In the genomic region with DNA sequence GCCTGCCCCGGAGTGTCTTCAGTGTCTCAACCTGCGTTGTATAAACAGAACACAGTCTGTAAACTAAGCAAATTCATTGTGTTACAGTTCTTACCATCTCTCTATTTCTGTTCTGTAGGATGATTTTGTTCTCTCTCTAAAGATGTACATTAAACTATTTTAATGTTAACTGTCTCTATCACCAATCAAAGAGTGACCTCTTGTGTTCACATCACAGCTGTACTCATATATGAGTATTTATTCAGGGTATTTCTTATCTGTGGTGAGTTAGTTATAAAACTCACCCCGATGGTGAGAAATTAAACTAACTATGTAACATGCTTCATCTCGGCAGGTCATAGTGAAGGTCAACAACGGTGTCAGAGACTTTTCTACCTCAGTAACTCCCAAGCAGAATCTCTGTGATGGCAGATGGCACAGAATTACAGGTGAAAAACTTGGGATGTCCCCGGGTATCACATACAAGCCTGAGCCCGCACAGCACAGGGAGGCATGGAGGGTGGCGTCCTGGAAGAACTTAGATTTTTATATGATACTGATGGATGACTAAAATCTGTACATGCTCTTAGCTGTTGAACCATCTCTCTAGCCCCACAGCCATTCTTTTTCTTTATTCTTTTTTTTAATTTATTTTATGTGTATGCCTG, we compare ENCODE assay signal across 18 mouse cellular contexts. TPM values are rescaled to one million over a fixed set of nuclear protein-coding genes. Genes with fewer than 3 reads are reported as not detected.
"Had no signal": no experiment of that assay in that cellular context is flagged by ENCODE, and none has a peak within 500 bp of the region (broad histone marks: within the 10 kb centered on the region; RNA-seq: fewer than 3 reads in every experiment).

No protein-coding gene starts in this region.

- H3K9me3 ChIP-seq: limb, embryonic 15.5 days; liver, embryonic 12.5 days; midbrain, embryonic 10.5 days; neural tube, embryonic 13.5 days; stomach, embryonic 15.5 days had no signal

- H3K9ac ChIP-seq: limb, embryonic 15.5 days; liver, embryonic 12.5 days; lung, embryonic 14.5 days; neural tube, embryonic 13.5 days; stomach, embryonic 15.5 days had no signal

- ATAC-seq: liver, embryonic 12.5 days had no signal

- H3K4me1 ChIP-seq: limb, embryonic 15.5 days; liver, embryonic 12.5 days; stomach, embryonic 15.5 days had no signal

- H3K27ac ChIP-seq: kidney, postnatal 0 days; limb, embryonic 15.5 days; liver, embryonic 12.5 days; midbrain, embryonic 10.5 days; neural tube, embryonic 13.5 days; stomach, embryonic 15.5 days had no signal

- H3K4me3 ChIP-seq: limb, embryonic 15.5 days; liver, embryonic 12.5 days; midbrain, embryonic 10.5 days; neural tube, embryonic 13.5 days; stomach, embryonic 15.5 days had no signal

- DNase-seq: kidney, adult 11 months; kidney, adult 9 months; kidney, postnatal 36 days; lung, embryonic 14.5 days; lung, postnatal 10 days; lung, postnatal 4 days; right cerebral cortex, postnatal 14 days; thymus, adult 2 months; thymus, postnatal 25 days had no signal

- H3K27me3 ChIP-seq: limb, embryonic 15.5 days; liver, embryonic 12.5 days; neural tube, embryonic 13.5 days; stomach, embryonic 15.5 days had no signal

- H3K36me3 ChIP-seq: liver, embryonic 12.5 days; midbrain, embryonic 10.5 days had no signal

- H3K4me2 ChIP-seq: limb, embryonic 15.5 days; liver, embryonic 12.5 days; lung, embryonic 14.5 days; neural tube, embryonic 13.5 days; stomach, embryonic 15.5 days had no signal

RNA-seq across cellular contexts. Expression of a gene that starts 58.7 kb away (rescaled TPM):
- total RNA-seq: megakaryocyte, adult 5-6 weeks had no signal
- polyA plus RNA-seq: liver, embryonic 12.5 days; liver, embryonic 16.5 days; testis, adult 2 months; thymus, adult 2 months had no signal
